Mouse (Mus musculus): ENCODE data around the gene Ccdc122. TPM values are rescaled to one million over a fixed set of nuclear protein-coding genes. Genes with fewer than 3 reads are reported as not detected.
"Not testable (repeated sequence)": the region's sequence is repeated elsewhere in the genome, so short reads cannot be mapped to it uniquely, and the experiment has no call there.

The Ccdc122 gene
- polyA plus RNA-seq, 1 experiment from 2014 or later, result 7.9 TPM

GRCm38 (mm10) chr14:77081248-77081647, 44.7 kb downstream of the Ccdc122 start:
- Histone ChIP-seq H3K27me3 (ENCODE audit: control insufficient read depth, insufficient read depth, low read length) (no peaks in the 10 kb centered on the region), H3K9me3 (ENCODE audit: control insufficient read depth, low read length) (no peaks in the 10 kb centered on the region), H3K4me3 (ENCODE audit: low read depth, low read length) (no peak overlapping the region), H3K36me3 (ENCODE audit: control insufficient read depth, insufficient read depth, low read length) (no peaks in the 10 kb centered on the region), H3K4me1 (replicated peaks; ENCODE audit: control insufficient read depth, insufficient read depth) (no peaks in the 10 kb centered on the region), H3K4me2 (replicated peaks; ENCODE audit: low read depth) (no peak overlapping the region), H3K9ac (ENCODE audit: low read length) (no peak overlapping the region), H3K27ac (replicated peaks) (no peak overlapping the region)
- ATAC-seq (ENCODE audit: low FRiP score, low TSS enrichment), result no peak
- TF ChIP-seq EP300 (optimal IDR thresholded peaks at IDR 0.05), result no peak
- TF ChIP-seq CTCF (IDR thresholded peaks at IDR 0.05; ENCODE audit: low read depth), result no peak
- no peak for DNase-seq (ENCODE audit: low spot score)
- WGBS, result 87% methylated on average over 5 of the region's 5 CpGs

- TF ChIP-seq CTCF (IDR thresholded peaks at IDR 0.05; ENCODE audit: low read depth), result peak; percentile 20; the same call in 1 of the 2 replicates
- no peak for TF ChIP-seq EP300 (optimal IDR thresholded peaks at IDR 0.05)
- H3K4me3 ChIP-seq (ENCODE audit: low read depth, low read length), result no peak overlapping the region
- no peaks in the 10 kb centered on the region for H3K27me3 ChIP-seq (ENCODE audit: control insufficient read depth, insufficient read depth, low read length)
- DNase-seq (ENCODE audit: low spot score) (no peak), ATAC-seq (ENCODE audit: low FRiP score, low TSS enrichment) (no peak)
- H3K4me1 ChIP-seq (replicated peaks; ENCODE audit: control insufficient read depth, insufficient read depth), result no peaks in the 10 kb centered on the region
- H3K36me3 ChIP-seq (ENCODE audit: control insufficient read depth, insufficient read depth, low read length), result no peaks in the 10 kb centered on the region
- H3K27ac ChIP-seq (replicated peaks), result no peak overlapping the region
- WGBS, result 55% methylated on average over 2 of the region's 2 CpGs
- no peaks in the 10 kb centered on the region for H3K9me3 ChIP-seq (ENCODE audit: control insufficient read depth, low read length)
- no peak overlapping the region for H3K9ac ChIP-seq (ENCODE audit: low read length)
- H3K4me2 ChIP-seq (replicated peaks; ENCODE audit: low read depth), result no peak overlapping the region
Observed at GRCm38 (mm10) chr14:77100285-77100684, 63.7 kb downstream of the Ccdc122 start.

- H3K4me3 ChIP-seq (ENCODE audit: low read depth, low read length); H3K36me3 ChIP-seq (ENCODE audit: control insufficient read depth, insufficient read depth, low read length); ATAC-seq (ENCODE audit: low FRiP score, low TSS enrichment); H3K4me1 ChIP-seq (replicated peaks; ENCODE audit: control insufficient read depth, insufficient read depth); H3K4me2 ChIP-seq (replicated peaks; ENCODE audit: low read depth); H3K27me3 ChIP-seq (ENCODE audit: control insufficient read depth, insufficient read depth, low read length); H3K9ac ChIP-seq (ENCODE audit: low read length); H3K27ac ChIP-seq (replicated peaks); DNase-seq (ENCODE audit: low spot score); H3K9me3 ChIP-seq (ENCODE audit: control insufficient read depth, low read length): not testable (repeated sequence)
- WGBS, result 85% methylated on average over 5 of the region's 5 CpGs
Observed at GRCm38 (mm10) chr14:77110622-77111021, 74.0 kb downstream of the Ccdc122 start.

- H3K9me3 ChIP-seq (ENCODE audit: control insufficient read depth, low read length), result no peaks in the 10 kb centered on the region
- WGBS, result 89% methylated on average over 5 of the region's 5 CpGs
- no peaks in the 10 kb centered on the region for H3K4me1 ChIP-seq (replicated peaks; ENCODE audit: control insufficient read depth, insufficient read depth)
- H3K4me2 ChIP-seq (replicated peaks; ENCODE audit: low read depth), result no peak overlapping the region
- H3K9ac ChIP-seq (ENCODE audit: low read length), result no peak overlapping the region
- ATAC-seq (ENCODE audit: low FRiP score, low TSS enrichment) (no peak), DNase-seq (ENCODE audit: low spot score) (no peak)
- TF ChIP-seq EP300 (optimal IDR thresholded peaks at IDR 0.05), result no peak
- no peak for TF ChIP-seq CTCF (IDR thresholded peaks at IDR 0.05; ENCODE audit: low read depth)
- no peak overlapping the region for H3K27ac ChIP-seq (replicated peaks)
- H3K27me3 ChIP-seq (ENCODE audit: control insufficient read depth, insufficient read depth, low read length), result no peaks in the 10 kb centered on the region
- H3K4me3 ChIP-seq (ENCODE audit: low read depth, low read length), result no peak overlapping the region
- H3K36me3 ChIP-seq (ENCODE audit: control insufficient read depth, insufficient read depth, low read length), result no peaks in the 10 kb centered on the region
Observed at GRCm38 (mm10) chr14:77130612-77131011, 94.0 kb downstream of the Ccdc122 start.

GRCm38 (mm10) chr14:77136936-77137335, 100.4 kb downstream of the Ccdc122 start:
- no peak overlapping the region for H3K9ac ChIP-seq (ENCODE audit: low read length)
- H3K27me3 ChIP-seq (ENCODE audit: control insufficient read depth, insufficient read depth, low read length), result no peaks in the 10 kb centered on the region
- no peak for DNase-seq (ENCODE audit: low spot score)
- H3K9me3 ChIP-seq (ENCODE audit: control insufficient read depth, low read length), result no peaks in the 10 kb centered on the region
- WGBS, result 56% methylated on average over 6 of the region's 6 CpGs
- H3K4me2 ChIP-seq (replicated peaks; ENCODE audit: low read depth), result no peak overlapping the region
- no peak for ATAC-seq (ENCODE audit: low FRiP score, low TSS enrichment)
- no peaks in the 10 kb centered on the region for H3K4me1 ChIP-seq (replicated peaks; ENCODE audit: control insufficient read depth, insufficient read depth)
- H3K36me3 ChIP-seq (ENCODE audit: control insufficient read depth, insufficient read depth, low read length), result no peaks in the 10 kb centered on the region
- no peak for TF ChIP-seq EP300 (optimal IDR thresholded peaks at IDR 0.05)
- no peak for TF ChIP-seq CTCF (IDR thresholded peaks at IDR 0.05; ENCODE audit: low read depth)
- no peak overlapping the region for H3K4me3 ChIP-seq (ENCODE audit: low read depth, low read length)
- no peak overlapping the region for H3K27ac ChIP-seq (replicated peaks)

- no peak overlapping the region for H3K4me3 ChIP-seq (ENCODE audit: low read depth, low read length)
- ATAC-seq (ENCODE audit: low FRiP score, low TSS enrichment) (peak; percentile 64; the same call in 1 of the 2 replicates), DNase-seq (ENCODE audit: low spot score) (peak; percentile 76)
- no peaks in the 10 kb centered on the region for H3K27me3 ChIP-seq (ENCODE audit: control insufficient read depth, insufficient read depth, low read length)
- no peak overlapping the region for H3K27ac ChIP-seq (replicated peaks)
- H3K4me2 ChIP-seq (replicated peaks; ENCODE audit: low read depth), result no peak overlapping the region
- no peaks in the 10 kb centered on the region for H3K9me3 ChIP-seq (ENCODE audit: control insufficient read depth, low read length)
- no peaks in the 10 kb centered on the region for H3K4me1 ChIP-seq (replicated peaks; ENCODE audit: control insufficient read depth, insufficient read depth)
- H3K36me3 ChIP-seq (ENCODE audit: control insufficient read depth, insufficient read depth, low read length), result no peaks in the 10 kb centered on the region
- no peak overlapping the region for H3K9ac ChIP-seq (ENCODE audit: low read length)
- WGBS, result 29% methylated on average over 17 of the region's 17 CpGs
- TF ChIP-seq CTCF (IDR thresholded peaks at IDR 0.05; ENCODE audit: low read depth) (peak; percentile 84), EP300 (optimal IDR thresholded peaks at IDR 0.05) (no peak)
Observed at GRCm38 (mm10) chr14:77141324-77142282, 105.0 kb downstream of the Ccdc122 start.

Data from stomach, postnatal 0 days (tissue).